Mouse (Mus musculus): ENCODE results near the gene Zbtb7b. TPM values are rescaled to one million over a fixed set of nuclear protein-coding genes. Genes with fewer than 3 reads are reported as not detected.

The Zbtb7b gene
- polyA plus RNA-seq, 1 experiment from 2014 or later = 0.54 TPM

GRCm38 (mm10) chr3:89337062-89337720 is 57.4 kb downstream of the Zbtb7b start:
- Histone ChIP-seq H3K4me2 (replicated peaks) (peak overlapping the region; percentile 84), H3K4me3 (replicated peaks) (peak overlapping the region; percentile 79), H3K27ac (peak overlapping the region; percentile 85), H3K9me3 (no peaks in the 10 kb centered on the region), H3K9ac (replicated peaks) (peak overlapping the region; percentile 82), H3K36me3 (peaks cover 18% of the 10 kb centered on the region), H3K27me3 (0 out of 2 replicates have a peak, but pooled peaks cover 3% of the 10 kb centered on the region), H3K4me1 (replicated peaks) (peaks cover 65% of the 10 kb centered on the region)
- ATAC-seq = no peak; the same call in 1 of the 2 replicates
- WGBS = under 1% methylated on average over 18 of the region's 21 CpGs

- Histone ChIP-seq H3K9ac (replicated peaks) (peak overlapping the region; percentile 82), H3K36me3 (peaks cover 18% of the 10 kb centered on the region), H3K4me2 (replicated peaks) (peak overlapping the region; percentile 84), H3K4me1 (replicated peaks) (peaks cover 72% of the 10 kb centered on the region), H3K4me3 (replicated peaks) (peak overlapping the region; percentile 79), H3K9me3 (no peaks in the 10 kb centered on the region), H3K27me3 (0 out of 2 replicates have a peak, but pooled peaks cover 3% of the 10 kb centered on the region), H3K27ac (no peak overlapping the region)
- no peak for ATAC-seq
- 5% methylated on average over 6 of the region's 6 CpGs for WGBS
These were observed 58.0 kb downstream of the Zbtb7b start for GRCm38 (mm10) chr3:89336529-89336928.

GRCm38 (mm10) chr3:89333053-89333452 is 61.5 kb downstream of the Zbtb7b start:
- Histone ChIP-seq H3K4me1 (replicated peaks) (peaks cover 68% of the 10 kb centered on the region), H3K4me2 (replicated peaks) (peak overlapping the region; percentile 14), H3K4me3 (replicated peaks) (no peak overlapping the region), H3K9ac (replicated peaks) (peak overlapping the region; percentile 21; the same call in 1 of the 2 replicates), H3K27ac (peak overlapping the region; percentile 46; the same call in 1 of the 2 replicates), H3K27me3 (peaks cover 6% of the 10 kb centered on the region; the same call in 1 of the 2 replicates), H3K9me3 (no peaks in the 10 kb centered on the region), H3K36me3 (peaks cover 18% of the 10 kb centered on the region)
- no peak for ATAC-seq
- 57% methylated on average over 11 of the region's 11 CpGs for WGBS

GRCm38 (mm10) chr3:89332476-89332875 is 62.1 kb downstream of the Zbtb7b start:
- peak overlapping the region; percentile 14 for H3K4me2 ChIP-seq (replicated peaks)
- peak; percentile 38; the same call in 1 of the 2 replicates for ATAC-seq

GRCm38 (mm10) chr3:89332013-89332412 is 62.6 kb downstream of the Zbtb7b start:
- H3K4me2 ChIP-seq (replicated peaks) = peak overlapping the region; percentile 14; the same call in 1 of the 2 replicates
- no peaks in the 10 kb centered on the region for H3K9me3 ChIP-seq
- H3K27me3 ChIP-seq = peaks cover 6% of the 10 kb centered on the region; the same call in 1 of the 2 replicates
- H3K36me3 ChIP-seq = peaks cover 18% of the 10 kb centered on the region
- WGBS = 21% methylated on average over 10 of the region's 10 CpGs
- peak overlapping the region; percentile 46 for H3K27ac ChIP-seq
- H3K9ac ChIP-seq (replicated peaks) = no peak overlapping the region
- peaks cover 71% of the 10 kb centered on the region for H3K4me1 ChIP-seq (replicated peaks)
- no peak for ATAC-seq
- no peak overlapping the region for H3K4me3 ChIP-seq (replicated peaks)

More at GRCm38 (mm10) chr3:89332476-89332875, 62.1 kb downstream of the Zbtb7b start:
- H3K4me3 ChIP-seq (replicated peaks) = no peak overlapping the region
- H3K9ac ChIP-seq (replicated peaks) = 0 out of 2 replicates have a peak overlapping the region, but pooled peaks have one; percentile 21
- peaks cover 18% of the 10 kb centered on the region for H3K36me3 ChIP-seq
- peaks cover 6% of the 10 kb centered on the region; the same call in 1 of the 2 replicates for H3K27me3 ChIP-seq
- 21% methylated on average over 12 of the region's 12 CpGs for WGBS
- H3K9me3 ChIP-seq = no peaks in the 10 kb centered on the region
- peak overlapping the region; percentile 46 for H3K27ac ChIP-seq
- H3K4me1 ChIP-seq (replicated peaks) = peaks cover 71% of the 10 kb centered on the region

- peaks cover 69% of the 10 kb centered on the region for H3K4me1 ChIP-seq (replicated peaks)
- no peak overlapping the region for H3K9ac ChIP-seq (replicated peaks)
- no peak for ATAC-seq
These were observed 63.0 kb downstream of the Zbtb7b start for GRCm38 (mm10) chr3:89331561-89331960.

GRCm38 (mm10) chr3:89330948-89331347 is 63.6 kb downstream of the Zbtb7b start:
- 15% methylated on average over 10 of the region's 10 CpGs for WGBS
- Histone ChIP-seq H3K4me1 (replicated peaks) (peaks cover 62% of the 10 kb centered on the region), H3K4me3 (replicated peaks) (no peak overlapping the region), H3K27me3 (peaks cover 6% of the 10 kb centered on the region; the same call in 1 of the 2 replicates), H3K9ac (replicated peaks) (no peak overlapping the region), H3K27ac (no peak overlapping the region), H3K9me3 (no peaks in the 10 kb centered on the region), H3K4me2 (replicated peaks) (no peak overlapping the region), H3K36me3 (peaks cover 18% of the 10 kb centered on the region)
- no peak for ATAC-seq

More at GRCm38 (mm10) chr3:89331561-89331960, 63.0 kb downstream of the Zbtb7b start:
- peaks cover 6% of the 10 kb centered on the region; the same call in 1 of the 2 replicates for H3K27me3 ChIP-seq
- H3K27ac ChIP-seq = no peak overlapping the region
- no peaks in the 10 kb centered on the region for H3K9me3 ChIP-seq
- H3K36me3 ChIP-seq = peaks cover 18% of the 10 kb centered on the region
- 69% methylated on average over 13 of the region's 13 CpGs for WGBS
- no peak overlapping the region for H3K4me2 ChIP-seq (replicated peaks)
- H3K4me3 ChIP-seq (replicated peaks) = no peak overlapping the region

GRCm38 (mm10) chr3:89330346-89330745 is 64.2 kb downstream of the Zbtb7b start:
- no peaks in the 10 kb centered on the region for H3K9me3 ChIP-seq
- H3K4me2 ChIP-seq (replicated peaks) = 0 out of 2 replicates have a peak overlapping the region, but pooled peaks have one; percentile 8
- no peak for ATAC-seq
- H3K4me1 ChIP-seq (replicated peaks) = peaks cover 56% of the 10 kb centered on the region
- 42% methylated on average over 3 of the region's 3 CpGs for WGBS
- H3K4me3 ChIP-seq (replicated peaks) = no peak overlapping the region
- H3K36me3 ChIP-seq = peaks cover 18% of the 10 kb centered on the region
- H3K27me3 ChIP-seq = peaks cover 6% of the 10 kb centered on the region; the same call in 1 of the 2 replicates
- no peak overlapping the region for H3K9ac ChIP-seq (replicated peaks)
- no peak overlapping the region; the same call in 1 of the 2 replicates for H3K27ac ChIP-seq

- WGBS = 13% methylated on average over 4 of the region's 4 CpGs
- no peaks in the 10 kb centered on the region for H3K9me3 ChIP-seq
- peaks cover 53% of the 10 kb centered on the region for H3K4me1 ChIP-seq (replicated peaks)
- H3K9ac ChIP-seq (replicated peaks) = no peak overlapping the region
- peaks cover 6% of the 10 kb centered on the region for H3K36me3 ChIP-seq
- no peak overlapping the region for H3K27ac ChIP-seq
- no peak for ATAC-seq
- H3K27me3 ChIP-seq = peaks cover 12% of the 10 kb centered on the region; the same call in 1 of the 2 replicates
- H3K4me2 ChIP-seq (replicated peaks) = no peak overlapping the region
- no peak overlapping the region for H3K4me3 ChIP-seq (replicated peaks)
These were observed 66.0 kb downstream of the Zbtb7b start for GRCm38 (mm10) chr3:89328623-89329022.

Other genes with a start within 250 kb of the Zbtb7b start
- gene Hcn3, start 234.6 kb downstream of the Zbtb7b start, polyA plus RNA-seq (2015; fragmentation: Nextera tagmentation; extraction: Ambion mirVana) = 28.9 and 32.3 TPM in 2 replicates
- 24.9 and 32.9 TPM in 2 replicates for gene Clk2, start 230.0 kb downstream of the Zbtb7b start, polyA plus RNA-seq (2015; fragmentation: Nextera tagmentation; extraction: Ambion mirVana)
- 110 and 116 TPM in 2 replicates for gene Scamp3, start 217.3 kb downstream of the Zbtb7b start, polyA plus RNA-seq (2015; fragmentation: Nextera tagmentation; extraction: Ambion mirVana)
- gene Fam189b, start 211.6 kb downstream of the Zbtb7b start, polyA plus RNA-seq (2015; fragmentation: Nextera tagmentation; extraction: Ambion mirVana) = 27.5 and 31.3 TPM in 2 replicates
- 43.5 and 46.7 TPM in 2 replicates for gene Gba, start 191.8 kb downstream of the Zbtb7b start, polyA plus RNA-seq (2015; fragmentation: Nextera tagmentation; extraction: Ambion mirVana)
- 82.9 and 86.2 TPM in 2 replicates for gene Thbs3, start 179.6 kb downstream of the Zbtb7b start, polyA plus RNA-seq (2015; fragmentation: Nextera tagmentation; extraction: Ambion mirVana)
- gene Mtx1, start 167.7 kb downstream of the Zbtb7b start, polyA plus RNA-seq (2015; fragmentation: Nextera tagmentation; extraction: Ambion mirVana) = 158 and 165 TPM in 2 replicates
- gene Muc1, start 165.7 kb downstream of the Zbtb7b start, polyA plus RNA-seq (2015; fragmentation: Nextera tagmentation; extraction: Ambion mirVana) = 3.2 and 3.4 TPM in 2 replicates
- 205 and 209 TPM in 2 replicates for gene Krtcap2, start 148.8 kb downstream of the Zbtb7b start, polyA plus RNA-seq (2015; fragmentation: Nextera tagmentation; extraction: Ambion mirVana)
- 58.6 and 59.4 TPM in 2 replicates for gene Trim46, start 148.5 kb downstream of the Zbtb7b start, polyA plus RNA-seq (2015; fragmentation: Nextera tagmentation; extraction: Ambion mirVana)
- 74.6 and 75.9 TPM in 2 replicates for gene Dpm3, start 135.4 kb downstream of the Zbtb7b start, polyA plus RNA-seq (2015; fragmentation: Nextera tagmentation; extraction: Ambion mirVana)
- gene Slc50a1, start 124.2 kb downstream of the Zbtb7b start, polyA plus RNA-seq (2015; fragmentation: Nextera tagmentation; extraction: Ambion mirVana) = 31.8 and 37.5 TPM in 2 replicates
- gene Efna1, start 113.6 kb downstream of the Zbtb7b start, polyA plus RNA-seq (2015; fragmentation: Nextera tagmentation; extraction: Ambion mirVana) = 9.7 and 10.7 TPM in 2 replicates
- 21.8 and 22.5 TPM in 2 replicates for gene Efna3, start 71.8 kb downstream of the Zbtb7b start, polyA plus RNA-seq (2015; fragmentation: Nextera tagmentation; extraction: Ambion mirVana)
- gene Efna4, start 56.7 kb downstream of the Zbtb7b start, polyA plus RNA-seq (2015; fragmentation: Nextera tagmentation; extraction: Ambion mirVana) = 8.8 and 11.4 TPM in 2 replicates
- 28.2 and 34.2 TPM in 2 replicates for gene Adam15, start 44.8 kb downstream of the Zbtb7b start, polyA plus RNA-seq (2015; fragmentation: Nextera tagmentation; extraction: Ambion mirVana)
- gene Dcst2, start 32.8 kb downstream of the Zbtb7b start, polyA plus RNA-seq (2015; fragmentation: Nextera tagmentation; extraction: Ambion mirVana) = 0.19 and 0.24 TPM in 2 replicates
- gene Dcst1, start 29.5 kb downstream of the Zbtb7b start, polyA plus RNA-seq (2015; fragmentation: Nextera tagmentation; extraction: Ambion mirVana) = 0.88 and 0.93 TPM in 2 replicates
- 1.5 TPM in 1 of 2 replicates, not detected in the other for gene Lenep, start 8.0 kb upstream of the Zbtb7b start, polyA plus RNA-seq (2015; fragmentation: Nextera tagmentation; extraction: Ambion mirVana)
- gene Flad1, start 17.1 kb upstream of the Zbtb7b start, polyA plus RNA-seq (2015; fragmentation: Nextera tagmentation; extraction: Ambion mirVana) = 37.2 and 37.8 TPM in 2 replicates
- 176 and 177 TPM in 2 replicates for gene Cks1b, start 23.6 kb upstream of the Zbtb7b start, polyA plus RNA-seq (2015; fragmentation: Nextera tagmentation; extraction: Ambion mirVana)
- gene Shc1, start 23.7 kb upstream of the Zbtb7b start, polyA plus RNA-seq (2015; fragmentation: Nextera tagmentation; extraction: Ambion mirVana) = 17.3 and 17.8 TPM in 2 replicates
- 37.4 and 43.4 TPM in 2 replicates for gene Pygo2, start 35.4 kb upstream of the Zbtb7b start, polyA plus RNA-seq (2015; fragmentation: Nextera tagmentation; extraction: Ambion mirVana)
- 12.2 and 14.1 TPM in 2 replicates for gene Pbxip1, start 41.9 kb upstream of the Zbtb7b start, polyA plus RNA-seq (2015; fragmentation: Nextera tagmentation; extraction: Ambion mirVana)
- gene Pmvk, start 59.8 kb upstream of the Zbtb7b start, polyA plus RNA-seq (2015; fragmentation: Nextera tagmentation; extraction: Ambion mirVana) = 99.9 and 104 TPM in 2 replicates
- gene Kcnn3, start 125.4 kb upstream of the Zbtb7b start, polyA plus RNA-seq (2015; fragmentation: Nextera tagmentation; extraction: Ambion mirVana) = 4.4 and 5.0 TPM in 2 replicates